Mouse (Mus musculus): ENCODE measurements at regions not wholly inside any gene's neighbourhood (a gene's known extent, or its start where the extent isn't known, plus 50 kb on each side); places are given as distances from the start of the nearest gene placed in this dataset.

GRCm38 (mm10) chr3:143527274-143527673, 645.5 kb upstream of the Pkn2 start:
- TF ChIP-seq CTCF (IDR thresholded peaks at IDR 0.05; ENCODE audit: low read depth): no peak
- no peak for TF ChIP-seq EP300 (IDR thresholded peaks at IDR 0.05; ENCODE audit: low read depth)

Data from liver, postnatal 0 days (tissue).